30 mouse cellular contexts compared by ENCODE assay signal in the genomic region with DNA sequence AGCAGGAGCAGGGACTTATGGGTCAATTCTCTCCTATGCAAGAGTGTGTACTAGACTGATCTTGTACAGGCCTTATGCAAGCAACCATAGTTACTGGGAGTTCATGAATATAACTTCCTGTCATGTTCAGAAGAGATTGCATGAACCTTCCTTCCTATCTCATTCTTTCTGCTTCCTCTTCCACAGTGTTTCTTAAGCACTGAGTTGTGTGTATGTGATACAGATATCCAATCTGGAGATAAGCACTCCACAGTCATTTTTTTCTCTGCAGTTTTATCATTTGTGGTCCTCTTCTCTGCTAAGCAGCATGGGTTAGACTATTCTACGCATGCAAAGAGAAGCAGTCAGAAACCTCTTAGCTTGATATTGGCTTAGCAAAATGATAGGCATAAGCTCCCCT.
"Had no signal": no experiment of that assay in that cellular context is flagged by ENCODE, and none has a peak within 500 bp of the region (broad histone marks: within the 10 kb centered on the region; RNA-seq: fewer than 3 reads in every experiment).

No protein-coding gene starts in this region.

- H3K27ac ChIP-seq: heart, embryonic 13.5 days; heart, embryonic 15.5 days; hindbrain, embryonic 10.5 days; hindbrain, embryonic 12.5 days; hindbrain, embryonic 13.5 days; hindbrain, embryonic 14.5 days; hindbrain, embryonic 15.5 days; hindbrain, postnatal 0 days; intestine, embryonic 15.5 days; kidney, embryonic 15.5 days; kidney, postnatal 0 days; layer of hippocampus, adult 2 months; left cerebral cortex, adult 2 months had no signal

- H3K36me3 ChIP-seq: heart, embryonic 12.5 days; heart, embryonic 13.5 days; heart, embryonic 15.5 days; hindbrain, embryonic 10.5 days; hindbrain, embryonic 12.5 days; hindbrain, embryonic 13.5 days; hindbrain, embryonic 15.5 days; intestine, embryonic 15.5 days; kidney, embryonic 15.5 days had no signal

- H3K9me3 ChIP-seq: heart, embryonic 12.5 days; heart, embryonic 13.5 days; heart, embryonic 15.5 days; hindbrain, embryonic 10.5 days; hindbrain, embryonic 12.5 days; hindbrain, embryonic 13.5 days; hindbrain, embryonic 15.5 days; intestine, embryonic 15.5 days; kidney, embryonic 15.5 days had no signal

- H3K9ac ChIP-seq: heart, embryonic 12.5 days; heart, embryonic 13.5 days; heart, embryonic 15.5 days; hindbrain, embryonic 12.5 days; hindbrain, embryonic 13.5 days; hindbrain, embryonic 14.5 days; hindbrain, embryonic 15.5 days; intestine, embryonic 15.5 days; kidney, embryonic 15.5 days had no signal

- DNase-seq: heart, postnatal 10 days; heart, postnatal 14 days; heart, postnatal 36 days; heart, postnatal 4 days; kidney, adult 11 months; kidney, adult 18-20 months; kidney, adult 2 months; kidney, adult 8-10 months; kidney, adult 9 months; kidney, postnatal 10 days; kidney, postnatal 14 days; kidney, postnatal 25 days; kidney, postnatal 36 days; kidney, postnatal 4 days; layer of hippocampus, adult 9-11 months; layer of hippocampus, postnatal 36 days had no signal

- H3K4me3 ChIP-seq: heart, embryonic 12.5 days; heart, embryonic 13.5 days; heart, embryonic 15.5 days; hindbrain, embryonic 10.5 days; hindbrain, embryonic 12.5 days; hindbrain, embryonic 13.5 days; hindbrain, embryonic 15.5 days; intestine, embryonic 15.5 days; kidney, embryonic 15.5 days; layer of hippocampus, adult 2 months; left cerebral cortex, adult 2 months had no signal

- H3K27me3 ChIP-seq: heart, embryonic 12.5 days; heart, embryonic 13.5 days; heart, embryonic 15.5 days; hindbrain, embryonic 12.5 days; hindbrain, embryonic 13.5 days; hindbrain, embryonic 15.5 days; intestine, embryonic 15.5 days; kidney, embryonic 15.5 days had no signal

- H3K4me1 ChIP-seq: heart, embryonic 12.5 days; heart, embryonic 13.5 days; heart, embryonic 15.5 days; hindbrain, embryonic 10.5 days; hindbrain, embryonic 12.5 days; hindbrain, embryonic 13.5 days; hindbrain, embryonic 15.5 days; intestine, embryonic 15.5 days; kidney, embryonic 15.5 days had no signal
